Mouse (Mus musculus): Measurements from ENCODE around the gene Atox1. TPM values are rescaled to one million over a fixed set of nuclear protein-coding genes. Genes with fewer than 3 reads are reported as not detected.

Atox1 gene
- 10 to 100 TPM; 58.7 to 65.7 TPM for total RNA-seq (2021)
- long read RNA-seq, experiment 1, transcript Atox1-201 (4 exons, 541 nt) = major isoform, 60 of 63 reads
- long read RNA-seq, experiment 1, partial matches to known transcripts = 2 of 63 reads
- long read RNA-seq, experiment 1, other reads (novel, unspliced or antisense) = 1 of 63 reads
- long read RNA-seq, experiment 2, transcript Atox1-201 (4 exons, 541 nt) = major isoform, 73 of 79 reads
- long read RNA-seq, experiment 2, partial matches to known transcripts = 4 of 79 reads
- long read RNA-seq, experiment 2, other reads (novel, unspliced or antisense) = 1 of 79 reads

DNA sequence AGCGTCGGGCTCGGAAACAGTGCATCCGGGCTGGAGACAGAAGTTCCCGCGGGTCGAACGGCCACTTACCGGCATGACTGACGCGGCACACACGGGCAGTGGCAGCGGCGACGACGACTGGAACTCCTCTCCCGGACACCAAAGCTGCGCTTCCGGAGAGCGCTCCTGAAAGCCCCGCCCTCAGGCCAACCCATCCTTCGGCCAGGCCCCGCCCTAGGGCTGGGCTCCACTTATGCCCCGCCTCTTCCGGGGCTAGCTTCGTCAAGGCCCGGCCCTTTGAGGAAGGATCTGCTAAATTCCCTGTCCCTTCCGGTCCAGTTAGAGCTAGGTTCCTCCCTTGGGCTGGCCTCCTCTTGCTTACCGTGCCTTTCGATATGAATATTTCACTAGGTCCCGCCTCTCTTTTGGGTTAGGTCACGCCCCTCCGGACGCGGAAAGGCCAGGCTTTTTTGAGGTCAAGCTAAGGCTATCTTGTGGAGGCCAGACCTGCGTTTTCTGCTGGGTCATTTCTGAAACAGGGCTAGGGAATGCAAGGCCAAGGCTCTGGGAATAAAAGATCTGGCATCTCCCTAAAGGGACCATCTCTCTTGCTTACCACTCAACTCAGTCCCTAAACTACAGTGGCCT is at the start of gene Atox1:
TSS of gene Atox1 (minus strand) at position 221 of the 627 bp plus-strand sequence.
- DNase-seq = peak; percentile 94
- intact Hi-C loops (cut with DNase I; ENCODE audit: low total_unique reads) = no loop called here

DNA sequence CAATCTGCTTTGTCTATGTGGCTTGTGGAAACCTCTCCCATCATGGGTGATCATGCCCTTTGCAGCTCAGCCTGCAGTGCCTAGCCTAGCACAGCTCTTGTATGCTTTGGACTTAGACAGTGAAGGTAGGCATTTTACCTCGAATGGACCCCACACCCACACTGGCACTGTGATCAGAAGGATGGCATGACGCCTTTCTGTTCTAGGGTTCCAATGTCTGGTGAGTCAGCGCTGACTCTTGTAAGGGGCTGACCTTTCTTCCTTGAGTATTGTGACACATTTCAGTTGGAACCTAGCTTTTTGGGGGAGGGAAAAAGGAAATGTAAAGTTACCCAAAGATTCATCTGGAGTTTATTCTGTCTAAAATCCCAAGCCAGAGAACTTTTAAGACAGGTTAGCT is 44.4 kb upstream of the Atox1 start:
- intact Hi-C loops (cut with DNase I; ENCODE audit: low total_unique reads) = no loop called here
- no peak for DNase-seq

DNA sequence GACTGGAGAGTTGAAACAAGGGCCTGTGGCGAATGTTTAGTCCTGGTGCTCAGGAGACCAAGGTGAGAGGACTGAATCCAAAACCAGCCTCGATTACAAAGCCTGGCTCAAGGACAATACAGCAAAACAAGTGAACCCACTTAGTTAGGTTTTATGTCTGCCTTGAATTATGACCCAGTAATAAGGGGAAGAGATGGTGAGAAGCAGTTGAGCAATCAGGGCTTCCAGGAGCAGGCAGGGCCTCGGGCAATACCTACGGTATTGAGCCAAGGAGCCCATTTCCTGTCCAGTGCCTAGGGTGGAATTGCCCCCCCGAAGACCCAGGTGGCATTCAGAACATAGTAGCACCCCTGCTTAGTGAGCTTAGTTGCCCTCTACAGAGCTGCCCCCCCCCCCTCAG is 41.8 kb upstream of the Atox1 start:
- DNase-seq = no peak
- intact Hi-C loops (cut with DNase I; ENCODE audit: low total_unique reads) = no loop called here

DNA sequence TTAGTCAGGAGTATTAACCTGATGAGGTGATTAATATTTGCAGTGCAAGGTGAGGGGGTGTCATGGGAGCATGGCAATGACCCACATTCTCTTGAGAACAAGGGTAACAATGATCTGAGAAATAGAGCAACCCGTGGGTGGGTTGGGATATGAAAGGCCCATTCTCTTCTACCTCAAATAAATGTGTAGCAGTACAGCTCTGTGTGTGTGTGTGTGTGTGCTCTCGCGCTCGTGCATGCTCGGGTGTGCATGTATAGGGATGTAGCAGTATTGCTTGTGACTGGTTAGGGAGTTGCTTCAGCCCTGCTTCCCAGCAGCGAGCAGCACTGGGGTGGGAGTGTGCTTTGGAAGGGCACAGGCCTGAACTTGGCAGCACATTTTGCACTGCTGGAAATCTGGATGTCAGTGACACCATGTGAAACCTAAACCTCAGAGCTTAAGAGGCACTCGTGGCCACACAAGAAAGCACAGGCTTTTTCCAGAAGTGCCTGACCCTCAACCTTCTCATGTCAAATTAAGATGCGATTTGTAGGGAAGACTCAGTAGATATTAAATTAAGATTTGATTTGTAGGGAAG is 41.0 kb upstream of the Atox1 start:
- DNase-seq = peak; percentile 59
- intact Hi-C loops (cut with DNase I; ENCODE audit: low total_unique reads) = no loop called here

DNA sequence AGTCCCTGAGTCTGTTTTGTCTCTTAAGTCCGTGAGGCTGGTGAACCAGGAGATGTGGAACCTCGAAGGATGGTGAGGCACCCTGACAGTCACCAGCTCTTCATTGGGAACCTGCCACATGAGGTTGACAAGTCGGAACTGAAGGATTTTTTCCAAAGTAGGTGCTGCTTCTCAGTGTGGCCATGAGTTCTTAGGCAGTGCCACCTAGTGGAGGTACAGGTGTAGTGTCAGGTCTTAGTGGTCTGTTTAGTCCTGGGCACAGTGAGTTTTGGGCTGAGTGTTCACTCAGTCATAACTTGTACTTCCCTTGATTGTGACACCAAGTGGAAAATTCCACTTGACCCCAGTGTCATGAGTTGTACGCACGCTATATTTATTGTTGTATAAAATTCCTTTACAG is 36.8 kb upstream of the Atox1 start:
- DNase-seq = no peak
- intact Hi-C loops (cut with DNase I; ENCODE audit: low total_unique reads) = no loop called here

DNA sequence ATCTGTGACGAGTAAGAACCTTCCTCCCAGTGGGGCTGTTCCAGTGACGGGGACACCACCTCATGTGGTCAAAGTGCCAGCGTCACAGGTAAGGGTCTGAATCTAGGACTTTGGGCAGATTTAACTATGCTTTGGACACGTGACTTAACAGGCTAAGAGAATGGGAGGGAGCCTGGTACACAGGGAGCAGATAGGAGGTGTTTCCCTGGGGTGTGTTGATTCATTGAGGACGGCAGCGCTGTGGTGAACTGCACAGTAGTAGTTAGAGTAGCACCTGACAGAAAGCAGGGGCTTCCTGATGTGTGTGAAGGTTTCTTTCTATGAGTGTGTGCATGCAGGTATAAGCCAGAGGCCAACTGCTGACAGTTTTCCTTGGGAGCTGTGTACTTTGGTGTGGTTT is 35.1 kb upstream of the Atox1 start:
- intact Hi-C loops (cut with DNase I; ENCODE audit: low total_unique reads) = no loop called here
- DNase-seq = no peak

DNA sequence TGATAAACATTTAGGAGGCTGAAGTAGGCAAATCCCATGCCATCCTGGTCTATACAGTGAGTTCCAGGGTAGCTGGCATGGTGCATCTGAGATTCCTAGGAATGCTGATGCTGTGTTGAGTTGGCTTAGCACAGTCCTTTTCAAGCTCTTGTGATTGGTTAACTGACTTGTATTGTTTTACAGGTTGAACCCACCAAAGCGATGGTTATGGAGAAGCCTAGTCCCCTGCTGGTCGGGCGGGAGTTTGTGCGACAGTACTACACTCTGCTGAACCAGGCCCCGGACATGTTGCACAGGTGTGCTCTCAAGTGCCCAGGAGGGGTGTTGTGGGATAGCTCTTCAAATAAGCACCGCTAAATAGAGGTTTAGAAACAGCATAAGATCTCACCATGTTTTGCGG is 24.4 kb upstream of the Atox1 start:
- DNase-seq = no peak
- intact Hi-C loops (cut with DNase I; ENCODE audit: low total_unique reads) = no loop called here

DNA sequence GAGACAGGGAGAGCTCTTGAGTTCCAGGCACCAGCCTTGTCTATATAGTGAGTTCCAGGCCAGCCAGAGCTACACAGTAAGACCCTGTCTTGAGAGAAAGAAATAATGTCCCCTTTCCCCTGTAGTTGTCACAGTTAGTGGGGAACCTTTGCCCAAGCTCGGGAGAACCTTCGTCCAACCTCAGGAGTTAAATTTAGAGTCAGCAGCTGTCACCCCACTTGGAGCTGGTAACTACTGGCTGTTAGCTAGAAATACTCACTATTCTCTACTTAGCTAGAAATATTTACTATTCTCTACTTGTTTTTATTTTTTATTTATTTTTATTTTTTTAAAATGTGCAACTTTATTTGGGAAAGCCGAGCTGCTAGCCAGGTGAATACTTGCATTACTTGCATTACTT is 12.2 kb upstream of the Atox1 start:
- intact Hi-C loops (cut with DNase I; ENCODE audit: low total_unique reads) = no loop called here
- DNase-seq = no peak

DNA sequence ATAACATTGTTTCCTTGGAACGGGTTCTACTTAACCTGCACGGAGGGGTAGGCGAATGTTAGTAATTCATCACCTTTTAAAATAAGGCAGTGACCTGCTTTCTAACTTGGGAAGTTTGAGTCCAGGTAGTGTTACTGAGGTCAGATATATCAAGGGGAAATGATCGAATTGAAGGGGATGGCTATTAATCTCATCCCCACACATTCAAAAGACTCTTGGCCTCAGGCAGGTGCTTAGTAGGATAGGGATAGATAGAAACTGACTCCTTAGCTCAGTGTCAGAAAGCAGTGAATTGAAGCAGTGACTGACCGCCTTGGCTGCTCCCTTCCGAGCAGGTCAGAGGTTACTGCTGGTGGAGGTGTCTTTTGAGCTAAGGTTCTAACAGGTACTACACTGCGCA is 10.4 kb upstream of the Atox1 start:
- intact Hi-C loops (cut with DNase I; ENCODE audit: low total_unique reads) = no loop called here
- DNase-seq = no peak

DNA sequence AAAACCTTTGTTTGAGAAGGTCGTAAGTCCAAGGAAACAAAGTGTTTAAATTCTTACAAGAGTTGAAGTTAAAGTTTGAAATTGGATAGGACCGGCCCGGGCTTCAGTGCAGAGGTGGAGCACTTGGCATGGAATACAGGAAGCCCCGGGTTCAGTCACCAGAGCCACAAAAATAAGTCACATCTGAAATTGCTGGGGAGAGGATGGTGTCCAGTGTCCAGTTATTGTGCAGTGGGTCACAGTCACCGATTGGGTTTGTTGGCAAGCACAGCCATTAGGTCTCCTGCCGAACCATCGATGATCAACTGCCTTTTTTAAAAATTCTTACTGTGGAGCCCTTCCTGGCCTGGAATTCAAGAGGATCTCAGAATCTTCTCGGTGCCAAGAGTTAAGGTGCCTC is 9.7 kb upstream of the Atox1 start:
- intact Hi-C loops (cut with DNase I; ENCODE audit: low total_unique reads) = no loop called here

DNA sequence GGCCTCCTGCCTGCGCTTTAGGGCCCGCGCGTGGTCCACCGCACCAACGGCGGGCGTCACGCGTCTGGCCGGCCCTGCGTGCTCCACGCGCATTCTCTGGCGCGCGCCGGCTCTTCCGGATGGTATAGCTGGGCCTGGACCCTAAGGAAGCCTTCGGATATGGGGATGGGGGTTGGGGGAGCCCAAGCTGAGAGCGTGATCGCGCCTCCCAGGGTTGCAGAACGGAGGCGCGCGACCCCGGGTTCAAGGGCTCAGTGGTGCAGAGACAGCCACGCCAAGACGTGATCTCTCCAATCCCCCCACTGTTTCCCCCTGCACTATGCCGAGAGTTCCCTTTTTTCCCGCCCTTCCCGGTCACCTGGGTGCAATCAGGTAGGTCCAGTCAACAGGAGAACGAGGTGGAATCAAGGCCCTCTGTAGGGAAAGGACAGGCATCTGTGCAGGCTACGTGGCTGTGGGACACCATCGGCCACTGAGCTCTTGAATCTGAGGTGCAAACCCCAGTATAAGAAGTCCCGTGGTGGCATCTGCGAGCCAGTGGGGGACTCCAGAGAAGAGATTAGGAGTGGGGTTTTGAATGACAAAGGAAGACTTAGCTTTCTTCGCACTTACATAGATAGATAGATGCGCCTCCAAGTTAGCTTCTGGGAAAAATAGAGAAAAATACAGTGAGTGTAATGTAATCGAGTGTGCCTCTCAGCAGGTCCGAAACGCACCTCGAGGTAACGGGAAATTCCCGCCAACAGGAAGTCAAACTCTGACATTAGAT is 9.1 kb upstream of the Atox1 start:
- DNase-seq = no peak
- intact Hi-C loops (cut with DNase I; ENCODE audit: low total_unique reads) = no loop called here

More for the DNA sequence above, 9.7 kb upstream of the Atox1 start:
- no peak for DNase-seq

DNA sequence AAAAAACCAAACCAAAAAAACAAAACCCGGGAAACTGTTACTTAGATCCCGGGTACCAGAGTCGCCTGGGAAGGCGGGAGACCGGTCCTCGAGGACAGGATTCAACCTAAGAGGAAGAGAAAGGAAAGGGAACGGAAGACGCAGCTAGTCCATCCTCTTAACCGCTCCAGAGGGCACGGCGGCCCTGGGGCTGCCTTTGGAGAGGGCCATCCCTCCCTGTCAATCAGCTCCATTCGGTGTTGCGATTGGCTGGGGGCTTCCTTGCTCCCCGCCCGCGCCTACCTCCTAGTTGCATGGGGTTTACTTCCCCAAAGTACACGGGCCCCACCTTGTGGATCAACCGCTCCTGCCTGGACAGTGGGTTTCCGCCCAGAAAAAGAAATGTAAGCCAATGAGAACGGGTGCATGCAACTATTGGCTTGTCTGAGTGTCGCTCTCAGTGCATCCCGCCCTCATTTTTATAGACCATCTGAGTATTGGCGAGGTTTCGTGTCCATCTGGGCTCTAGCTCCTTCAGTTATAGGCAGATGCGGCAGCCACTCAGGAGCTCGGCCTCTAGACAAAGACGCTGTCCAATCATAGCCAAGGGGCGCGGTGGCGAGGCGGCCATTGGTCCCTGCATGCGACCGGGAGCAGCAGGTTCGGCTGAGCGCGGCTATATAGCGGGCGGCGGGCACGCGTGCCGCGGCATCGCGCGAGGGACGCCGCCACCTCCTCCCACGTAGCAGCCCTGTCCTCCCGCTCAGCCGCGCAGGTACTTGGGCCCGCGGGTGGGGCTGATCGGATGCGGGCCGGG is 8.2 kb upstream of the Atox1 start, which contains the start of gene G3bp1:
TSS of gene G3bp1 (plus strand) at position 638 of the 796 bp plus-strand sequence.
- intact Hi-C loops (cut with DNase I; ENCODE audit: low total_unique reads) = no loop called here
- DNase-seq = peak; percentile 99

DNA sequence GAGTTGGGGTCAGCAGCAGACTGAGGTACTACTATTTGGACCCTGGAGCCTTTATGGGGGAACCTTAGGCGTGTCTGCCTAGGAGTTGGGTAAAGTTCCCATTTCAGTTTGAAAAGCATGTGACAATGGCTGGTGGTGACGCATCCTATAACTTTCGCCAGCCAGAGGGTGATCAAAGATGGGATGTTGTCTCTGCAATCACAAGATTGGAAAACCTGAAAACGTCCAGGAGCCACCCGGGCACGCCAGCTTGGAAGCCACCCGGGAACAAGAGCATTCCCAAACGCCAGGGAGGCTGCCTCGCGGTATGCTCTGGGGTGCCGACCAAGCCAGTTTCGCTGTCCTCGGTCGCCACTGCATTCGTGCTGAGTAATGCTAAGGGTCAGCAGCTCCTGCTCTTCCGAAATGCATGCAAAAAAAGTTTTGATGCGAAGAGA is 7.6 kb upstream of the Atox1 start:
- DNase-seq = peak; percentile 54
- intact Hi-C loops (cut with DNase I; ENCODE audit: low total_unique reads) = no loop called here

DNA sequence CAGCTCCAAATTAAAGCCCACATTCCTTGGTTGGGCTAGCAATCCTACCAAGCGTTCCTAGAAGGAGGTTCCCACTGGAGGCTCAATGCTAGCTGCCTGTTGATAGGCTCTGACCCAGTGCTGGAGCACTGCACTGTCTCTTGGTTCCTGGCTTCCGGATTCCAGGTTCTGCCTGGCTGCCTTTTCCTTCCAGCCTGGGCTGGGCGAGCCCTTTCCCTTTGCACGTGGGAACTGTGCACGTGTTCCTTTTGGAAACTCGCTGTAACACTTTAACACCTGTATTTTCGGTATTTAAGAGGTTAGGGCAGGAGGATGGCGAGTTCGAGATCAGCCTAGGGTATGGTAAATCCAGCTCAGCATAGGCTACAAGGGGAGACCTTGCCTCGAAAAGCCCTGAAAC is 7.0 kb upstream of the Atox1 start:
- no peak for DNase-seq

DNA sequence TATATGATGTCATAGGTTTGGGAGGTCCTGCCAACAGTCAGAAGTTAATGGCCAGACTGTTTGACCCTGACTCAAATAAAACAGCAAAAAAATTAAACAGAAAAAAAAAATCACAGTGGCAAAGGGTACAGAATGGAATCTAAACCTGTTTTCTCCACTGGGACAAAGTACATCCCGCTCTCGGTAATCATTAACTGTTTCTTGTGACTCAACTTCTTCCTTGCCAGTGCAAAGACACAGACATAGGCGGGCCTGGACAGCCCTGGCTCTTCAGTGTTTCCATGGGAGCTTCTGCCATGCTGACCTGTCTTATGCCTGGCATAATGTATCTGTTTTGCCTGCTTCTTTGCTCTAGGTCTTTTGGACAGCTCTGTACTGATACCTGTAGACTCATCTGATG is 4.1 kb upstream of the Atox1 start:
- intact Hi-C loops (cut with DNase I; ENCODE audit: low total_unique reads) = no loop called here

More for the DNA sequence above, 7.0 kb upstream of the Atox1 start:
- intact Hi-C loops (cut with DNase I; ENCODE audit: low total_unique reads) = no loop called here

DNA sequence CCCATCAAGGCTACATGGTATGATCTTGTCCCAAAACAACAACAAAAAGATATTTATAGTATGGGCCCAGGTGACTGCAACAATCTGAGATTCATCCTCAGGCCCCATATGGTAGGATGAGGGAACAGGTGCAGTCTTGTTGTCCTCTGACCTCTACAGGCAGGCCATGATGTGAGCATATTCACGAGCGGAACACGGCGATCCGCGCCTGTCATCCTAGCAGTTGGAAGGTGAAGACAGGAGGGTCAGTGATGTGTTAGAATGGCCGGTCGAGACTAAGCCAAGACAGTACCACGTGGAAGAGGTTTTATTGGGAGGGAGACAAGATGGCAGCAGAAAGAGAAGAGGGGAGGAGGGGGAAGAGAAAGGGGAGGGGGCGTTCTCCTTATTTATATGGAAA is 3.7 kb upstream of the Atox1 start:
- no peak for DNase-seq
- intact Hi-C loops (cut with DNase I; ENCODE audit: low total_unique reads) = no loop called here

More for the DNA sequence above, 4.1 kb upstream of the Atox1 start:
- DNase-seq = no peak

DNA sequence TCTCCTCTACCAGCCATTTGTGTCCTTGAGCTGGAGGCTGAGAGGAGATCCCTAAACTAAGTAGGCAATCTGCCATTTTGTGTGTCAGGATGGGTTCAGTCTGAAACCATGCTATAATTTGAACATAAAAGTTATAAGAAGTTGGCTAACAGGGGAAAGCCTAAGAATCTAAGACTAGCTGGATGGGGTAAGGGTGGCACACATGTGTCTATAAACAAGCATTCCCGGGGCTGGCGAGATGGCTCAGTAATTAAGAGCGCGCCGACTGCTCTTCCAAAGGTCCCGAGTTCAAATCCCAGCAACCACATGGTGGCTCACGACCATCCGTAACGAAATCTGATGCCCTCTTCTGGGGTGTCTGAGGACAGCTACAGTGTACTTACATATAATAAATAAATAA is 1.1 kb upstream of the Atox1 start:
- intact Hi-C loops (cut with DNase I; ENCODE audit: low total_unique reads) = no loop called here
- DNase-seq = no peak

DNA sequence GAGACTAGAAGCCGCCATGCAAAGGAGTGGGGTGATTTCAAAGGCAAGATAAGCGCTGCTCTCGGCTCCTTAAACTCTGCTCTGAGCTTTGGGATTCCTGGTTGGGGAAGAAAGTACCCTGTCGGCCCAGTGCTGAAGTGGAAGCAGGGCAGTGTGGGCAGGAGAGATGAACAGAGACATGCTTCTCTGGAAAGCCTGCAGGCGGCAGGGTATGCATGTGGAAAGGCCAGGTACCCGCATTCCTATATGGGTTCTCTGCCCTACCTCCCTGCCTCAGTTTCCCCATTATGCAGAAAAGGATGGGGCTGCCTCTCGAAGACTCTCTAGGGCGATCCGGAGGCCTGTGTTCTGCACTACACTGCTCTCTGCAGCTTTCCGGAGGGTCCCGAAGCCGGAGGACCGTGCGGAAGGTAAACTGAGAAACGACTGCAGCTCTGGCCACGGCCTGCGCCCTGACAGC is 450 bp downstream of the Atox1 start:
- no peak for DNase-seq
- intact Hi-C loops (cut with DNase I; ENCODE audit: low total_unique reads) = no loop called here

DNA sequence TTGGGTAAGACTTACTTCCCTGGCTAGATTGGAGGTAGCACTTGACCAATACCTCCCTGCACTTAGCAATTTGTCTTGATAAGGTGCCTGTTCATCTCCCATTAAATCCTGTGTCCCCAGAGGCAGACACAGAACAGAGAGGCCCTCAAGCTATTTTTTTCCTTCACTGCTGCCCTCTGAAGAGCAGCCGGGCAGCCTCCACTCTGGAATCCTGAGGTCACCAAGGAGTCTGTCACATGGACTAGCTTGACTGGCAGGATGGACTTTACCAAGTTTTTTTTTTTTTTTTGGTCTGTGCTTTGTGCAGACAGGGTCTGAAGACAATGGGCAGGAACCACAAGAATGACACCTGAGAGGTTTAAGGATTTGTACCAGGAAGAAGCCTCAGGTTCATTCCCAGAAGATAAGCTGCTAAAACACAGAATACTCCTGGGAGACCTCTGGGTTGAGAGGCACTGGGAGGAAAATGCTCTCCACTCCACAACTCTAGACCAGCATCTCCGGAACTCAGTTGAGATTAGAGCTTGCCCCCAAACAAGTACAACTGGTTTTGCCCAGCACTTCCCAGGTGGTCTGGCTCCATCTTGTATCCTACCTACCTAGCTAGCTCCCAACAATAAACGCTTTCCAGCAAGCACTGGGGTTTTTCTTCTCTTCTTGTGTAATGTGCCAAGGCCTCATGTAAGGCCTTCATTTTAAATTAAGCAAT is 1.0 kb downstream of the Atox1 start:
- intact Hi-C loops (cut with DNase I; ENCODE audit: low total_unique reads) = no loop called here
- DNase-seq = no peak
